Mouse (Mus musculus): ENCODE measurements around the gene Vmn2r4. TPM values are rescaled to one million over a fixed set of nuclear protein-coding genes. Genes with fewer than 3 reads are reported as not detected.
"Not testable (repeated sequence)": the region's sequence is repeated elsewhere in the genome, so short reads cannot be mapped to it uniquely, and the experiment has no call there.

The Vmn2r4 gene
- not detected in 2 replicates for total RNA-seq (2015; ENCODE audit: low replicate concordance)
- not detected in 2 replicates for total RNA-seq (2017; ENCODE audit: low replicate concordance)

GRCm38 (mm10) chr3:64415268-64415667 is at the start of gene Vmn2r4:
Vmn2r4 (minus strand) TSS chr3:64415368.
- not testable (repeated sequence) for ATAC-seq (replicated peaks; ENCODE audit: low FRiP score, poor library complexity, severe bottlenecking)

GRCm38 (mm10) chr3:64434261-64434660 is 19.1 kb upstream of the Vmn2r4 start:
- ATAC-seq (replicated peaks; ENCODE audit: low FRiP score, poor library complexity, severe bottlenecking): not testable (repeated sequence)

GRCm38 (mm10) chr3:64428117-64428798 is 13.1 kb upstream of the Vmn2r4 start:
- not testable (repeated sequence) for ATAC-seq (replicated peaks; ENCODE audit: low FRiP score, poor library complexity, severe bottlenecking)

- not testable (repeated sequence) for ATAC-seq (replicated peaks; ENCODE audit: low FRiP score, poor library complexity, severe bottlenecking)
These were observed 7.0 kb upstream of the Vmn2r4 start for GRCm38 (mm10) chr3:64422141-64422540.

- not testable (repeated sequence) for ATAC-seq (replicated peaks; ENCODE audit: low FRiP score, poor library complexity, severe bottlenecking)
These were observed 2.3 kb upstream of the Vmn2r4 start for GRCm38 (mm10) chr3:64417477-64417876.

- ATAC-seq (replicated peaks; ENCODE audit: low FRiP score, poor library complexity, severe bottlenecking): peak; percentile 76
These were observed 915 bp downstream of the Vmn2r4 start for GRCm38 (mm10) chr3:64414253-64414652.

GRCm38 (mm10) chr3:64359286-64360035 is 55.7 kb downstream of the Vmn2r4 start:
- ATAC-seq (replicated peaks; ENCODE audit: low FRiP score, poor library complexity, severe bottlenecking): no peak

Other genes with a start within 250 kb of the Vmn2r4 start
- gene Vmn2r3, start 125.7 kb downstream of the Vmn2r4 start, total RNA-seq (2015; ENCODE audit: low replicate concordance): not detected in 2 replicates
- gene Vmn2r3, start 125.7 kb downstream of the Vmn2r4 start, total RNA-seq (2017; ENCODE audit: low replicate concordance): not detected in 2 replicates
- gene Vmn2r5, start 94.5 kb upstream of the Vmn2r4 start, total RNA-seq (2015; ENCODE audit: low replicate concordance): not detected in 2 replicates
- not detected in 2 replicates for gene Vmn2r5, start 94.5 kb upstream of the Vmn2r4 start, total RNA-seq (2017; ENCODE audit: low replicate concordance)
- gene Vmn2r6, start 150.5 kb upstream of the Vmn2r4 start, total RNA-seq (2015; ENCODE audit: low replicate concordance): not detected in 2 replicates
- gene Vmn2r6, start 150.5 kb upstream of the Vmn2r4 start, total RNA-seq (2017; ENCODE audit: low replicate concordance): not detected in 2 replicates

Data from erythroid progenitor cell, adult 5-6 weeks (primary cell).